Mouse (Mus musculus): ENCODE measurements around the gene Ptprg.

Gene Ptprg

GRCm38 (mm10) chr14:12145919-12146318 lies 592.6 kb downstream of the Ptprg start:
- DNase-seq (ENCODE audit: low read depth): no peak

GRCm38 (mm10) chr14:12149529-12149928 lies 596.2 kb downstream of the Ptprg start:
- DNase-seq (ENCODE audit: low read depth): no peak

GRCm38 (mm10) chr14:12151927-12152326 lies 598.6 kb downstream of the Ptprg start:
- no peak for DNase-seq (ENCODE audit: low read depth)

- DNase-seq (ENCODE audit: low read depth): no peak
Observed at GRCm38 (mm10) chr14:12152748-12153147, 599.4 kb downstream of the Ptprg start.

- DNase-seq (ENCODE audit: low read depth): no peak
Observed at GRCm38 (mm10) chr14:12153599-12153998, 600.3 kb downstream of the Ptprg start.

- DNase-seq (ENCODE audit: low read depth): no peak
Observed at GRCm38 (mm10) chr14:12161738-12162310, 608.5 kb downstream of the Ptprg start.

- DNase-seq (ENCODE audit: low read depth): no peak
Observed at GRCm38 (mm10) chr14:12162331-12162854, 609.1 kb downstream of the Ptprg start.

GRCm38 (mm10) chr14:12163196-12163595 lies 609.9 kb downstream of the Ptprg start:
- no peak for DNase-seq (ENCODE audit: low read depth)

GRCm38 (mm10) chr14:12167215-12167614 lies 613.9 kb downstream of the Ptprg start:
- DNase-seq (ENCODE audit: low read depth): no peak

GRCm38 (mm10) chr14:12167651-12168050 lies 614.3 kb downstream of the Ptprg start:
- DNase-seq (ENCODE audit: low read depth): no peak

GRCm38 (mm10) chr14:12177436-12177835 lies 624.1 kb downstream of the Ptprg start:
- DNase-seq (ENCODE audit: low read depth): no peak

- no peak for DNase-seq (ENCODE audit: low read depth)
Observed at GRCm38 (mm10) chr14:12178645-12179044, 625.3 kb downstream of the Ptprg start.

GRCm38 (mm10) chr14:12180116-12180515 lies 626.8 kb downstream of the Ptprg start:
- DNase-seq (ENCODE audit: low read depth): no peak

- DNase-seq (ENCODE audit: low read depth): no peak
Observed at GRCm38 (mm10) chr14:12185040-12185439, 631.7 kb downstream of the Ptprg start.

- DNase-seq (ENCODE audit: low read depth): no peak
Observed at GRCm38 (mm10) chr14:12188352-12188751, 635.0 kb downstream of the Ptprg start.

- no peak for DNase-seq (ENCODE audit: low read depth)
Observed at GRCm38 (mm10) chr14:12189266-12189665, 635.9 kb downstream of the Ptprg start.

- DNase-seq (ENCODE audit: low read depth): no peak
Observed at GRCm38 (mm10) chr14:12189717-12190600, 636.6 kb downstream of the Ptprg start.

GRCm38 (mm10) chr14:12191076-12191475 lies 637.7 kb downstream of the Ptprg start:
- no peak for DNase-seq (ENCODE audit: low read depth)

- DNase-seq (ENCODE audit: low read depth): no peak
Observed at GRCm38 (mm10) chr14:12198735-12199134, 645.4 kb downstream of the Ptprg start.

GRCm38 (mm10) chr14:12199956-12200950 lies 646.9 kb downstream of the Ptprg start:
- no peak for DNase-seq (ENCODE audit: low read depth)

GRCm38 (mm10) chr14:12202214-12202613 lies 648.9 kb downstream of the Ptprg start:
- no peak for DNase-seq (ENCODE audit: low read depth)

- no peak for DNase-seq (ENCODE audit: low read depth)
Observed at GRCm38 (mm10) chr14:12203081-12203480, 649.7 kb downstream of the Ptprg start.
